Comparison of ENCODE assay signal across 8 mouse cellular contexts in the genomic region with DNA sequence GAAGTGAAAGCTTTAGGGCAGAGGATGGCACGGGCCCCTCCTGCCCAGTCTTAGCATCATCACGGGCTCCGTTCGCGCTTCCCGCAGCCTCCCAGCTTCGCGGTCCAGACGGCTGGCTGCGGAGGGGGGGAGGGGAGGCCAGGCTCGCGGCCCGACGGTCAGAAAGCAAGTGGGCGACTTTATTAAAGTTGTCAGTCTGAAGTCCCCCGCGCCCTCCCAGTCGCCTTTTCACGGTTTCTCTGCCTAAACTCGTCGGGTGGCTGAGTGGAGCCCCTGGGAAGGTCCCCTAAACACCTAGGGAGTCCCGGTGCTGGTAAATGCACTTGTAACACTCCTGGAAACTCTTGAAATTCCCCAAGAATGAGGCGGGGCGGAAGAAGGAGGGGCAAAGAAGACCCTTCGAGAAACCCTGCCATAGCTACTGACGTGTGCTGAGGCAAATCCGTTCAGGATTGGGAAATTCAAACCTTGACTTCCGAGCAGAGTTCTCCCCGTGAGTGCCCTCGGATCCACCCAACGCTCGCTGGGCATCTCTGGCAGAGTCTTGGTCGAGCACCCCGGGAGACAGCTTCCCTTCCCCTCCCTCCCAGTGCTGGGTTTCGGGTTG. TPM values are rescaled to one million over a fixed set of nuclear protein-coding genes. Genes with fewer than 3 reads are reported as not detected.
DNase-seq lines count a peak whose midpoint lies in the region; ATAC-seq and TF ChIP-seq lines count a peak whose summit lies in the region.

No protein-coding gene starts in this region.

- intact Hi-C loops in gastrocnemius, postnatal 36 days (cut with DNase I), result loop anchor here (10.0 kb wide), 1 partner anchor 216 kb away; no protein-coding TSS in a partner anchor

- TF ChIP-seq CTCF in testis, adult 2 months (IDR thresholded peaks at IDR 0.05; ENCODE audit: control insufficient read depth, insufficient read depth, insufficient replicate concordance, low read depth, low read length), result no peak
- TF ChIP-seq CTCF in midbrain, postnatal 0 days (IDR thresholded peaks at IDR 0.05), result no peak

- no peak for DNase-seq in testis, postnatal 14 days (ENCODE audit: low spot score)
- peak; percentile 25 to 46 for DNase-seq in gastrocnemius, postnatal 36 days
- peak; percentile 81 for DNase-seq in intestine, embryonic 14.5 days (ENCODE audit: low spot score)
- peak; percentile 50 for DNase-seq in midbrain, postnatal 0 days (ENCODE audit: low spot score)
- no peak for DNase-seq in MN1 (ENCODE audit: low spot score)

- no peaks in the 10 kb centered on the region for H3K36me3 ChIP-seq in testis, adult 2 months (ENCODE audit: control insufficient read depth, insufficient read depth, low read length)
- H3K36me3 ChIP-seq in intestine, embryonic 14.5 days (ENCODE audit: control insufficient read depth, insufficient read depth, low read length), result no peaks in the 10 kb centered on the region
- H3K36me3 ChIP-seq in liver, embryonic 12.5 days, result no peaks in the 10 kb centered on the region
- no peaks in the 10 kb centered on the region for H3K36me3 ChIP-seq in midbrain, postnatal 0 days (ENCODE audit: insufficient read depth, low read length)

- under 1% methylated on average over 35 of the region's 35 CpGs for WGBS in intestine, embryonic 14.5 days
- under 1% methylated on average over 35 of the region's 35 CpGs for WGBS in liver, embryonic 12.5 days (ENCODE audit: insufficient replicate concordance)
- under 1% methylated on average over 35 of the region's 35 CpGs for WGBS in midbrain, postnatal 0 days

- peaks cover 10% of the 10 kb centered on the region for H3K27me3 ChIP-seq in testis, adult 2 months (ENCODE audit: control insufficient read depth, insufficient read depth, low read length)
- H3K27me3 ChIP-seq in intestine, embryonic 14.5 days (replicated peaks; ENCODE audit: control insufficient read depth, insufficient read depth, low read length), result no peaks in the 10 kb centered on the region
- peaks cover 30% of the 10 kb centered on the region for H3K27me3 ChIP-seq in liver, embryonic 12.5 days (replicated peaks)
- H3K27me3 ChIP-seq in midbrain, postnatal 0 days (ENCODE audit: insufficient read depth, low read length), result peaks cover 13% of the 10 kb centered on the region; the same call in 1 of the 2 replicates

- peak overlapping the region; percentile 81 for H3K27ac ChIP-seq in testis, adult 2 months (ENCODE audit: control insufficient read depth, insufficient read depth, low read depth, low read length)
- H3K27ac ChIP-seq in brown adipose tissue, adult 24 weeks (replicated peaks; ENCODE audit: low read depth, low read length), result peak overlapping the region; percentile 97
- peak overlapping the region; percentile 60; the same call in 1 of the 2 replicates for H3K27ac ChIP-seq in intestine, embryonic 14.5 days (ENCODE audit: low read depth)
- H3K27ac ChIP-seq in liver, embryonic 12.5 days, result no peak overlapping the region
- H3K27ac ChIP-seq in midbrain, postnatal 0 days (ENCODE audit: low read depth, low read length), result peak overlapping the region; percentile 55

- H3K4me3 ChIP-seq in testis, adult 2 months (ENCODE audit: control insufficient read depth, low read depth, low read length), result peak overlapping the region; percentile 56
- peak overlapping the region; percentile 88 for H3K4me3 ChIP-seq in brown adipose tissue, adult 24 weeks (ENCODE audit: insufficient read depth, low read depth, low read length)
- H3K4me3 ChIP-seq in intestine, embryonic 14.5 days (ENCODE audit: low read depth, low read length), result peak overlapping the region; percentile 62
- H3K4me3 ChIP-seq in liver, embryonic 12.5 days, result peak overlapping the region; percentile 57
- H3K4me3 ChIP-seq in midbrain, postnatal 0 days (ENCODE audit: low read depth, low read length), result peak overlapping the region; percentile 50

- peak overlapping the region; percentile 81 for H3K4me2 ChIP-seq in intestine, embryonic 14.5 days (ENCODE audit: low read length)
- H3K4me2 ChIP-seq in liver, embryonic 12.5 days, result peak overlapping the region; percentile 72
- H3K4me2 ChIP-seq in midbrain, postnatal 0 days (ENCODE audit: low read depth, low read length, poor library complexity, severe bottlenecking), result peak overlapping the region; percentile 94

- no peaks in the 10 kb centered on the region for H3K9me3 ChIP-seq in intestine, embryonic 14.5 days (ENCODE audit: control insufficient read depth, low read length)
- no peaks in the 10 kb centered on the region for H3K9me3 ChIP-seq in liver, embryonic 12.5 days (replicated peaks)
- H3K9me3 ChIP-seq in midbrain, postnatal 0 days (ENCODE audit: low read length), result no peaks in the 10 kb centered on the region

- peak; percentile 70 for ATAC-seq in intestine, embryonic 14.5 days (replicated peaks; ENCODE audit: low FRiP score, low TSS enrichment, low read depth)
- peak; percentile 58; the same call in 1 of the 2 replicates for ATAC-seq in liver, embryonic 12.5 days
- ATAC-seq in midbrain, postnatal 0 days (ENCODE audit: low FRiP score), result peak; percentile 65

- no peak for TF ChIP-seq POLR2A in testis, adult 2 months (IDR thresholded peaks at IDR 0.05; ENCODE audit: control insufficient read depth, low read depth, low read length)

- peaks cover 13% of the 10 kb centered on the region for H3K4me1 ChIP-seq in testis, adult 2 months (ENCODE audit: control insufficient read depth, insufficient read depth, low read length)
- H3K4me1 ChIP-seq in brown adipose tissue, adult 24 weeks (ENCODE audit: control insufficient read depth, insufficient read depth, insufficient read length, low read length), result peaks cover under 1% of the 10 kb centered on the region; the same call in 1 of the 2 replicates
- H3K4me1 ChIP-seq in intestine, embryonic 14.5 days (replicated peaks; ENCODE audit: control insufficient read depth, insufficient read depth, low read length), result no peaks in the 10 kb centered on the region; the same call in 1 of the 2 replicates
- H3K4me1 ChIP-seq in liver, embryonic 12.5 days, result peaks cover 14% of the 10 kb centered on the region; the same call in 1 of the 2 replicates
- no peaks in the 10 kb centered on the region for H3K4me1 ChIP-seq in midbrain, postnatal 0 days (ENCODE audit: insufficient read depth, low read length)

- peak overlapping the region; percentile 63 for H3K9ac ChIP-seq in intestine, embryonic 14.5 days (ENCODE audit: low read length)
- peak overlapping the region; percentile 52 for H3K9ac ChIP-seq in liver, embryonic 12.5 days
- peak overlapping the region; percentile 69 for H3K9ac ChIP-seq in midbrain, postnatal 0 days (replicated peaks; ENCODE audit: low read length, poor library complexity, severe bottlenecking)

RNA-seq across cellular contexts. Expression of a gene that starts 1.6 kb away (rescaled TPM):
- polyA plus RNA-seq in testis, adult 2 months (2012; rRNA removed), result 8.3 and 13.6 TPM in 2 replicates
- 211 and 395 TPM in 2 replicates for polyA plus RNA-seq in brown adipose tissue, adult 24 weeks (2012; ENCODE audit: insufficient read depth, insufficient read length, missing spikeins)
- 1 to 10 TPM; 9.3 to 9.6 TPM for total RNA-seq in gastrocnemius, postnatal 36 days (2021)
- polyA plus RNA-seq in intestine, embryonic 14.5 days (2014; fragmentation: Nextera tagmentation; extraction: Ambion mirVana), result 54.3 and 57.4 TPM in 2 replicates
- 11.6 and 13.3 TPM in 2 replicates for polyA plus RNA-seq in liver, embryonic 12.5 days (2016; fragmentation: Nextera tagmentation; extraction: Ambion mirVana)
- total RNA-seq in midbrain, postnatal 0 days (2014; rRNA removed), result 66.4 and 71.0 TPM in 2 replicates
- polyA plus RNA-seq in midbrain, postnatal 0 days (2015; fragmentation: Nextera tagmentation; extraction: Ambion mirVana), result 146 and 157 TPM in 2 replicates

Comparison
In these comparisons a context has a peak if more than half of its experiments do, and no peak if none do; other contexts are left out.
1. DNase-seq: peak in gastrocnemius, postnatal 36 days (2 of 2), intestine, embryonic 14.5 days (single experiment) and midbrain, postnatal 0 days (single experiment); none in testis, postnatal 14 days (single experiment) and MN1 (single experiment).
2. Peak in every context shown above with its lines, with median percentiles within 50 percentile points of each other: H3K4me3 ChIP-seq, ATAC-seq, H3K4me2 ChIP-seq and H3K9ac ChIP-seq.